Mouse (Mus musculus) intestine, postnatal 0 days (tissue): ENCODE results near the gene Clk2. TPM values are rescaled to one million over a fixed set of nuclear protein-coding genes. Genes with fewer than 3 reads are reported as not detected.
A peak's percentile ranks its signal among the peaks of the same experiment; 100 is the strongest.
"Not testable (repeated sequence)": the region's sequence is repeated elsewhere in the genome, so short reads cannot be mapped to it uniquely, and the experiment has no call there.

ENCODE experiments used
- ATAC-seq: fragments of 200-750 bp; cut with Nextera tagmentation; 2 replicates; pipeline ENCODE4 v1.8.0; 2017; ENCODE audit warnings: mild to moderate bottlenecking, moderate TSS enrichment, moderate library complexity
- H3K27ac ChIP-seq: fragments of 300-500 bp; sonication (generic); 2 replicates; pipeline ENCODE4 v1.5.1; 2014; ENCODE audit warnings: mild to moderate bottlenecking, low read depth, low read length, moderate library complexity
- H3K27me3 ChIP-seq: fragments of 300-500 bp; sonication (generic); replicated peaks from 2 replicates; pipeline ENCODE4 v1.6.1; 2014; ENCODE audit warnings: low read length, mixed read lengths; ENCODE audit not compliant: control insufficient read depth, insufficient read depth
- H3K36me3 ChIP-seq: fragments of 300-500 bp; sonication (generic); 2 replicates; pipeline ENCODE4 v1.6.1; 2014; ENCODE audit warnings: mild to moderate bottlenecking, moderate library complexity; ENCODE audit not compliant: control insufficient read depth, insufficient read depth
- H3K4me1 ChIP-seq: fragments of 300-500 bp; sonication (generic); replicated peaks from 2 replicates; pipeline ENCODE4 v1.6.1; 2014; ENCODE audit warnings: antibody characterized with exemption, low read length, mixed read lengths; ENCODE audit not compliant: control insufficient read depth, insufficient read depth
- H3K4me2 ChIP-seq: fragments of 300-500 bp; sonication (generic); replicated peaks from 2 replicates; pipeline ENCODE4 v1.6.1; 2014; ENCODE audit warnings: low read depth, mild to moderate bottlenecking, moderate library complexity
- H3K4me3 ChIP-seq: fragments of 300-500 bp; sonication (generic); 2 replicates; pipeline ENCODE4 v1.5.1; 2014; ENCODE audit warnings: low read depth, low read length
- H3K9ac ChIP-seq: fragments of 300-500 bp; sonication (generic); 2 replicates; pipeline ENCODE4 v1.6.1; 2014; ENCODE audit warnings: mild to moderate bottlenecking, low read depth, low read length
- H3K9me3 ChIP-seq: fragments of 300-500 bp; sonication (generic); 2 replicates; pipeline ENCODE4 v1.6.1; 2016; ENCODE audit warnings: mixed run types; ENCODE audit not compliant: control insufficient read depth
- CTCF ChIP-seq: sonication (generic); IDR thresholded peaks from 2 replicates; pipeline ENCODE4 v1.5.1; 2016; ENCODE audit warnings: low read depth, mild to moderate bottlenecking, control low read depth, antibody characterized with exemption, moderate library complexity
- WGBS: fragments of 180-500 bp; shearing (Covaris S2); extraction: QIAGEN DNeasy Blood & Tissue Kit; methylation state at CpG from one replicate; pipeline ENCODE4 v1.1.7; 2014; 5-methylcytosine and 5-hydroxymethylcytosine counted together
- polyA plus RNA-seq: library from polyadenylated mRNA; unstranded; fragments of >200 nt; fragmentation: Nextera tagmentation; extraction: Ambion mirVana; gene quantifications from 2 replicates; pipeline ENCODE4 v1.2.1, GENCODE M21; 2015

Gene Clk2
- polyA plus RNA-seq, 1 experiment from 2014 or later: 8.6 TPM

DNA sequence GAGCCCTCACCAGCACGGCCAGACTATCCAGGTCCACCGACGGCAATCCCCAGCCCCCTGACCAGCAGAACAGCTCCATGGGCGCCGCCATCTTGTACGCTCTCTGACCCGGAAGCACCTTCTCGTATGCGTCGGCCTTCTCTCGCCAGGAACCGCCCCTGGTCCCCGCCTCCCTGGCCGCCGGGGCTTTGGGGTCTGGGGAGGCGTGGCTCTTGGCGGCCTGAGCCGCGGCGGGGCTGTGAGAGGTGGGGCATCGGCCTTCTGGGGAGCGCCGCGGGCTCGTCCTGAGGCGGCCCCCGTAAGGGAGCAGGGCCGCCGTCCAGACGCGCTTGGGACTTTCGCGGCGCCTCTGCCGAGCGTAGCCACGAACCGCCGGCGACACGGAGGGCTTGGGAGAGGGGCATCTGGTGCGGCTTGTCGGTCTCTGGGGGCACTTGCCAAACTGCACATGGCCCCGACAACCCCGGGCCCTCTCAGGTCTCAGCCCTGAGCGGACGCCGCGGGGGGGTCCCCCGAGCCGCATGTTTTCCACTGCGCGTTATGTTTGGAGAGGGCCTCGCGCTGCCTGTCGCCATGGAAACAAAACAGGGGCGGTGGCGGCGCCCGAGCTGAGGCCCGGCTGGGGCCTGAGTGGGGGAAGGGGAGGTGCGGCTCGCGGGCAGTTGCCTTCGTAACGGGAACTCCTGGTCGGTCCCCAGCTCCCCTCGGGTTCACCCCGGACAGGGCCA is 49.4 kb downstream of the Clk2 start:
- peaks cover 18% of the 10 kb centered on the region; the same call in 1 of the 2 replicates for H3K36me3 ChIP-seq
- no peaks in the 10 kb centered on the region for H3K27me3 ChIP-seq
- ATAC-seq: peak; percentile 81
- no peak for TF ChIP-seq CTCF
- peak overlapping the region; percentile 92 for H3K27ac ChIP-seq
- H3K4me2 ChIP-seq: peak overlapping the region; percentile 87
- peak overlapping the region; percentile 74 for H3K4me3 ChIP-seq
- WGBS: under 1% methylated on average over 61 of the region's 69 CpGs
- H3K9me3 ChIP-seq: no peaks in the 10 kb centered on the region
- H3K4me1 ChIP-seq: peaks cover 16% of the 10 kb centered on the region; the same call in 1 of the 2 replicates
- H3K9ac ChIP-seq: peak overlapping the region; percentile 72

GRCm38 (mm10) chr3:89214681-89215411 is 50.3 kb downstream of the Clk2 start, which contains the start of gene Thbs3:
Gene Thbs3, plus strand, starts transcription at chr3:89215180.
- Histone ChIP-seq H3K4me3 (peak within 1 kb of the TSS; percentile 74), H3K4me2 (peak within 1 kb of the TSS; percentile 87), H3K27me3 (no peaks in the 10 kb centered on the region), H3K27ac (peak within 1 kb of the TSS; percentile 92), H3K9me3 (no peaks in the 10 kb centered on the region), H3K4me1 (peaks cover 16% of the 10 kb centered on the region; the same call in 1 of the 2 replicates), H3K9ac (peak within 1 kb of the TSS; percentile 72), H3K36me3 (peaks cover 9% of the 10 kb centered on the region; the same call in 1 of the 2 replicates)
- no peak for ATAC-seq
- no peak for TF ChIP-seq CTCF
- 5% methylated on average over 19 of the region's 19 CpGs for WGBS

GRCm38 (mm10) chr3:89215853-89216252 is 51.3 kb downstream of the Clk2 start:
- no peaks in the 10 kb centered on the region for H3K27me3 ChIP-seq
- TF ChIP-seq CTCF: peak; percentile 96
- H3K4me2 ChIP-seq: peak overlapping the region; percentile 87
- H3K4me1 ChIP-seq: peaks cover 16% of the 10 kb centered on the region; the same call in 1 of the 2 replicates
- H3K4me3 ChIP-seq: peak overlapping the region; percentile 74
- under 1% methylated on average over 6 of the region's 6 CpGs for WGBS
- peak overlapping the region; percentile 23; the same call in 1 of the 2 replicates for H3K9ac ChIP-seq
- ATAC-seq: peak; percentile 26
- H3K36me3 ChIP-seq: no peaks in the 10 kb centered on the region
- no peak overlapping the region for H3K27ac ChIP-seq
- H3K9me3 ChIP-seq: no peaks in the 10 kb centered on the region

- not testable (repeated sequence) for H3K9ac ChIP-seq, H3K4me3 ChIP-seq, ATAC-seq, H3K9me3 ChIP-seq, H3K27ac ChIP-seq, H3K36me3 ChIP-seq, H3K27me3 ChIP-seq, H3K4me2 ChIP-seq
- H3K4me1 ChIP-seq: peaks cover 16% of the 10 kb centered on the region; the same call in 1 of the 2 replicates
- 74% methylated on average over 7 of the region's 7 CpGs for WGBS
Measured at GRCm38 (mm10) chr3:89216407-89216806, 51.8 kb downstream of the Clk2 start.

- no peak overlapping the region for H3K9ac ChIP-seq
- no peak overlapping the region for H3K27ac ChIP-seq
- H3K27me3 ChIP-seq: no peaks in the 10 kb centered on the region
- H3K4me3 ChIP-seq: no peak overlapping the region
- no peak for TF ChIP-seq CTCF
- H3K36me3 ChIP-seq: no peaks in the 10 kb centered on the region; the same call in 1 of the 2 replicates
- H3K4me1 ChIP-seq: peaks cover 8% of the 10 kb centered on the region; the same call in 1 of the 2 replicates
- no peak overlapping the region for H3K4me2 ChIP-seq
- ATAC-seq: no peak
- no peaks in the 10 kb centered on the region for H3K9me3 ChIP-seq
- 93% methylated on average over 1 of the region's 1 CpGs for WGBS
Measured at GRCm38 (mm10) chr3:89218271-89218670, 53.7 kb downstream of the Clk2 start.

DNA sequence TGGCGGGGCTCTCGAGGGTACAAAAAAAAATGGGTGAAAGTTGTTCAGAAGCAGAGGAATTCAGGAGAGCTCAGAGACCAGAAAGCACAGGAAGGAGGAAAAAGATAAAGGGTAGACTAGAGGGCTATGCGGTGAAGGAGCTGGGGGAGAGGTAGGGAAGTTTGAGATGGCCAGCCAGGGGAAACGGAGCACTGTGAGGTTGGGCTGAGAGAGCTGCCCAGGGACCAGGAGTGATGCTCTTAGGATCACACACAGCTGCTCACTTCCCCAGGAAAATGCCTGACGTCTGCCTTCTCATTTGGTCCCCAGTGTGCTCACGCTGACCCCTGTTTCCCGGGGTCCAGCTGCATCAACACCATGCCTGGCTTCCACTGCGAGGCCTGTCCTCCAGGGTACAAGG is 55.0 kb downstream of the Clk2 start:
- H3K4me2 ChIP-seq: no peak overlapping the region
- H3K4me1 ChIP-seq: peaks cover 5% of the 10 kb centered on the region; the same call in 1 of the 2 replicates
- no peak for TF ChIP-seq CTCF
- H3K36me3 ChIP-seq: no peaks in the 10 kb centered on the region; the same call in 1 of the 2 replicates
- H3K9me3 ChIP-seq: no peaks in the 10 kb centered on the region
- H3K9ac ChIP-seq: no peak overlapping the region
- H3K4me3 ChIP-seq: no peak overlapping the region
- ATAC-seq: no peak
- H3K27ac ChIP-seq: no peak overlapping the region
- WGBS: 57% methylated on average over 8 of the region's 8 CpGs
- no peaks in the 10 kb centered on the region for H3K27me3 ChIP-seq
